Mouse (Mus musculus) myocyte (in vitro differentiated cells): ENCODE measurements around the gene Anapc7. TPM values are rescaled to one million over a fixed set of nuclear protein-coding genes. Genes with fewer than 3 reads are reported as not detected.

Experiments used
- H3K27me3 ChIP-seq: one replicate; pipeline ENCODE4 v1.6.1; 2011; ENCODE audit not compliant: control insufficient read depth, insufficient read depth, insufficient read length
- H3K36me3 ChIP-seq: one replicate; pipeline ENCODE4 v1.6.1; 2011; ENCODE audit not compliant: control insufficient read depth, insufficient read depth
- H3K4me2 ChIP-seq: one replicate; pipeline ENCODE4 v1.6.1; 2011; ENCODE audit warnings: low read depth, control low read depth
- H3K4me3 ChIP-seq: one replicate; pipeline ENCODE4 v1.5.1; 2011; ENCODE audit warnings: mild to moderate bottlenecking, control low read depth, moderate library complexity
- H3K79me2 ChIP-seq: one replicate; pipeline ENCODE4 v1.6.1; 2011; ENCODE audit not compliant: control insufficient read depth, insufficient read depth
- H3ac ChIP-seq: one replicate; pipeline ENCODE4 v1.6.1; 2011; ENCODE audit not compliant: control insufficient read depth, insufficient read length
- CEBPB ChIP-seq: IDR thresholded peaks from 2 replicates; pipeline ENCODE4 v1.6.1; 2011; ENCODE audit warnings: mild to moderate bottlenecking, moderate library complexity; ENCODE audit not compliant: poor library complexity, insufficient read depth, severe bottlenecking
- E2F4 ChIP-seq: IDR thresholded peaks from one replicate; pipeline ENCODE4 v1.6.1; 2011; ENCODE audit warnings: mild to moderate bottlenecking, control low read depth, moderate library complexity; ENCODE audit not compliant: insufficient read depth
- MAX ChIP-seq: IDR thresholded peaks from one replicate; pipeline ENCODE4 v1.6.1; 2011; ENCODE audit warnings: low read depth, mild to moderate bottlenecking, control low read depth
- MYOD1 ChIP-seq, 3 experiments: IDR thresholded peaks; one replicate each; pipeline ENCODE4 v1.6.1; 2011; ENCODE audit warnings: control low read depth in 2 of 3, low read depth in 2 of 3, mild to moderate bottlenecking in 2 of 3, moderate library complexity in 1 of 3; ENCODE audit not compliant: insufficient read length in 2 of 3, control insufficient read depth in 1 of 3
- MYOG ChIP-seq, 3 experiments: IDR thresholded peaks; one replicate each; pipeline ENCODE4 v1.6.1; 2011; ENCODE audit warnings: control low read depth in 2 of 3, low read depth in 2 of 3, mild to moderate bottlenecking in 2 of 3; ENCODE audit not compliant: insufficient read length in 2 of 3, control insufficient read depth in 1 of 3, insufficient read depth in 1 of 3
- POLR2A ChIP-seq: IDR thresholded peaks from one replicate; pipeline ENCODE4 v1.6.1; 2011; ENCODE audit warnings: low read depth, mild to moderate bottlenecking, control low read depth, moderate library complexity; ENCODE audit not compliant: insufficient read length
- POLR2AphosphoS2 ChIP-seq: IDR thresholded peaks from one replicate; pipeline ENCODE4 v1.6.1; 2011; ENCODE audit warnings: low read depth, control low read depth; ENCODE audit not compliant: insufficient read length
- REST ChIP-seq: IDR thresholded peaks from one replicate; pipeline ENCODE4 v1.6.1; 2011; ENCODE audit warnings: mild to moderate bottlenecking, control low read depth, moderate library complexity; ENCODE audit not compliant: insufficient read depth, insufficient read length
- SRF ChIP-seq: IDR thresholded peaks from one replicate; pipeline ENCODE4 v1.6.1; 2011; ENCODE audit warnings: low read depth; ENCODE audit not compliant: control insufficient read depth, insufficient read length
- TCF12 ChIP-seq: IDR thresholded peaks from one replicate; pipeline ENCODE4 v1.6.1; 2011; ENCODE audit warnings: mild to moderate bottlenecking, control low read depth; ENCODE audit not compliant: poor library complexity, insufficient read depth, severe bottlenecking
- TCF3 ChIP-seq: IDR thresholded peaks from one replicate; pipeline ENCODE4 v1.6.1; 2011; ENCODE audit warnings: low read depth, control low read depth; ENCODE audit not compliant: insufficient read length
- USF1 ChIP-seq: IDR thresholded peaks from one replicate; pipeline ENCODE4 v1.6.1; 2011; ENCODE audit warnings: low read depth, mild to moderate bottlenecking, control low read depth, moderate library complexity
- polyA plus RNA-seq: library from polyadenylated mRNA; unstranded; fragments of >200 nt; fragmentation: generic; extraction: Trizol; gene quantifications from one replicate; pipeline ENCODE4 v1.2.1, GENCODE M21; 2012; ENCODE audit warnings: missing spikeins

The Anapc7 gene
- polyA plus RNA-seq, 1 experiment: 62.7 TPM

DNA sequence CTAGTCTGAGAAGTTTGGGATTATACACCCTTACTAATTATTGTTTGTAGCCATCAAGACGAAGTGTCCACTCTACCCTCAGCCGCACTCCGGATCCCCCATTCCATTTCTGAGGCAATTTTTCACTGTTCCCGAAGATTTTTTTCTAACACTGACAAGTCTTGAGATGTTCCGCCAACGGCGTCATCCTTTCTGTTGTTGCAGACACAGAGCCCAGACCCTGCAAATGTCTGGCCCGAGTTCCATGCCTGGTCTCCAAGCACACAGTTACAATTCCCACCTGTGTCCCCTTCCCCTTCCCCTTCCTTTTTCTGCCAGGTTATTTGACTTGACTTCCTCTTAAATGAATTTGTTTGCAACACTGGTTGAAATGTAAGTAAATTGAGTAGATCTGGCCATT is 21.6 kb upstream of the Anapc7 start:
- TF ChIP-seq TCF12 (no peak), E2F4 (no peak), MYOD1 (IDR thresholded peaks at IDR 0.05; ENCODE audit: control insufficient read depth in 1 of 3, insufficient read length in 2 of 3, low read depth in 2 of 3) (no peak), MAX (no peak), TCF3 (no peak), POLR2A (no peak), CEBPB (no peak), REST (no peak), SRF (no peak), USF1 (no peak), MYOG (IDR thresholded peaks at IDR 0.05; ENCODE audit: control insufficient read depth in 1 of 3, insufficient read depth in 1 of 3, insufficient read length in 2 of 3, low read depth in 2 of 3) (no peak), POLR2AphosphoS2 (no peak)
- peaks cover 18% of the 10 kb centered on the region for H3K36me3 ChIP-seq
- H3K4me3 ChIP-seq: no peak overlapping the region
- H3ac ChIP-seq: no peak overlapping the region
- no peak overlapping the region for H3K4me2 ChIP-seq
- H3K27me3 ChIP-seq: no peaks in the 10 kb centered on the region
- no peaks in the 10 kb centered on the region for H3K79me2 ChIP-seq

DNA sequence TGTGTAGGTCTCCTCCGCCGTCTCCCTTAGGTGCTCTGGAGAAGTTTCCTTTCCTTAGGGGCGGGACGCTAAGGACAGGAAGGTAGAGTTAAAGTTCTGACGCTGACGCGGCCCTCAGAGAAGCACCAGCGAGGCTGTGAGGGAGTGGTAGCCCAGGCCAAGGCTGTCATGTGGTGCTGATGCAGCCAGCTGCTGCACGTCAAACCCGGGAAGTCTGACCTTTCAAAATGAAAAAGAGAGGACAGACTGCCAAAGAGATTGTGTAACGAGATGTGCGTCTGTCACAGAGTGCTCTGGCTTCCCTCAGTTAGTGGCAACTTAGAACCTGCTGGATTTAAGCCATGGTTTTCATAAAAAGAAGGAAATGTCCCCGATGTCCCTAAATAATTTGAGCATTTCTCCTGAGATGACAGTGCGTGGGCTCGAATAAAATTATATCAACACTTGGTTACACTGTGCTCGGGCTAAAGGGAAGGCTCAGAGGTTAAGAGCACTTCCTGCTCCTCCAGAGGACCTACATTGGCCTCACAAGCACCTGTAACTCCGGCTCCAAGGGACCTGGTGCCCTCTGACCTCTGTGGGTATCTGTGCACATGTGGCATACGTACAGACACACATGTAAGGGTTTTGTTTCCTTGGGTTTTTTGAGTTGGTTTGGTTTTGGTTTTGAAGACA is 20.7 kb upstream of the Anapc7 start:
- H3K27me3 ChIP-seq: no peaks in the 10 kb centered on the region
- no peak overlapping the region for H3ac ChIP-seq
- peaks cover 18% of the 10 kb centered on the region for H3K36me3 ChIP-seq
- H3K79me2 ChIP-seq: no peaks in the 10 kb centered on the region
- no peak overlapping the region for H3K4me2 ChIP-seq
- TF ChIP-seq MAX: no peak
- H3K4me3 ChIP-seq: no peak overlapping the region

DNA sequence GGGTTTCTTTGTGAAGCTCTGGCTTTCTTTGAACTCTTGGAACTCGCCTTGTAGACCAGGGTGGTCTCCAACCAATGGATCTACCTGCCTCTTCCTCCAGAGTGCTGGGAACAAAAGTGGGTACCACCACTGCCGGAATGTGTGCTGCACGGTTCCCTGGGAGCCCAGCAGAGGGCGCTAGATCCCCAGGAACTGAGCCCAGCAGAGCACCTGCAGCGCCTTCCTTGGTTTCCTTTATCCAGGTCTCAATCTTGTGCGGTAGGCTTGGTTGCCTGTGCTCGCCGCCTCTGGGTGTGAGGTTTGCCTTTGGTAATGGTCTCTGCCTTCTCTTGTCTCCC is 20.2 kb upstream of the Anapc7 start:
- Histone ChIP-seq H3ac (no peak overlapping the region), H3K4me3 (no peak overlapping the region), H3K27me3 (no peaks in the 10 kb centered on the region), H3K79me2 (no peaks in the 10 kb centered on the region), H3K36me3 (peaks cover 21% of the 10 kb centered on the region), H3K4me2 (no peak overlapping the region)
- no peak for TF ChIP-seq TCF3
- TF ChIP-seq REST: no peak
- no peak for TF ChIP-seq POLR2A
- no peak for TF ChIP-seq POLR2AphosphoS2
- no peak for TF ChIP-seq E2F4
- no peak for TF ChIP-seq USF1
- TF ChIP-seq TCF12: no peak
- no peak for TF ChIP-seq MYOD1 (IDR thresholded peaks at IDR 0.05; ENCODE audit: control insufficient read depth in 1 of 3, insufficient read length in 2 of 3, low read depth in 2 of 3)
- no peak for TF ChIP-seq MYOG (IDR thresholded peaks at IDR 0.05; ENCODE audit: control insufficient read depth in 1 of 3, insufficient read depth in 1 of 3, insufficient read length in 2 of 3, low read depth in 2 of 3)
- TF ChIP-seq CEBPB: no peak

DNA sequence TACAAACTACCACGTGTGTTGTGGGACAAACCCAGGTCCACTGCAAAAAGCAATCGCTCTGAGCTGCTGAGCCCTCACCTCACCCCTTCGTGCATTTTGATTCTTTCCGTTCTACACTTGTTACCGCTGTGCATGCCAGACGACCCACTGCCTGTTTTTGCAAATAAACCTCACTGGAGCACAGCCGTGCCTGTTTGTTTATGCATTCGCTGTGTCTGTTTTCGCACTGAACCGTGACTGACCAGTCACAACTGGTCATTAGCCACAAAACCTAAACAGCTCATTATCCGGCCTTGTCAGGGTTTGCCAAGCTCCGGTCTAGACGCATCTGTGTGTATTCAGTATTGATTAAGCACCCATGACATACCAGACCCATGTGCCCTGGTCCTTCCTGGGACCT is 19.3 kb upstream of the Anapc7 start:
- Histone ChIP-seq H3K27me3 (no peaks in the 10 kb centered on the region), H3K4me3 (no peak overlapping the region), H3ac (no peak overlapping the region), H3K4me2 (no peak overlapping the region), H3K79me2 (no peaks in the 10 kb centered on the region), H3K36me3 (peaks cover 21% of the 10 kb centered on the region)
- TF ChIP-seq MYOD1 (IDR thresholded peaks at IDR 0.05; ENCODE audit: control insufficient read depth in 1 of 3, insufficient read length in 2 of 3, low read depth in 2 of 3) (no peak), TCF3 (no peak), USF1 (no peak), POLR2A (no peak), MYOG (IDR thresholded peaks at IDR 0.05; ENCODE audit: control insufficient read depth in 1 of 3, insufficient read depth in 1 of 3, insufficient read length in 2 of 3, low read depth in 2 of 3) (no peak), SRF (no peak), REST (no peak), E2F4 (no peak), TCF12 (no peak), MAX (no peak), POLR2AphosphoS2 (no peak), CEBPB (no peak)

DNA sequence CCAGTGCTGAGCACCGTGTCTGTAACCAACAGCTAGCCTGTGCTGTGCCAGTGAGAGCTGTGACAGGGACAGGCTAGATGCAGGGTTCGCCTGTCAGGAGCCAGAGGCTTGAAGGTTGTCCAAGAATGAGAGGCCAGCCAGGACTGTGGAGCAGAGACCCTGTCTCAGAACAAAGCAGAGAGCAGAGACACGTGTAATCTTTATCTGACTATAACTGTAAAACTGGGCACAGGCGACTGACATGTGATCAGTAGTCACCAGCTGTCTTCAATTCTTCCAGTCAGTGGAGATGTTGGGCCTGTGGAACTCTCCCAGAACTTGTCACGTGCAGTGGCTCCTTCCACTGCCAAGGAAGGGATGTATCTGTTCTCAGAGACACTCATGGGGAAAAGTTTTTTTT is 18.7 kb upstream of the Anapc7 start:
- H3K36me3 ChIP-seq: peaks cover 21% of the 10 kb centered on the region
- H3K79me2 ChIP-seq: no peaks in the 10 kb centered on the region
- H3K4me3 ChIP-seq: no peak overlapping the region
- TF ChIP-seq MYOD1 (IDR thresholded peaks at IDR 0.05; ENCODE audit: control insufficient read depth in 1 of 3, insufficient read length in 2 of 3, low read depth in 2 of 3): no peak
- no peak for TF ChIP-seq POLR2AphosphoS2
- TF ChIP-seq POLR2A: no peak
- no peak for TF ChIP-seq TCF12
- TF ChIP-seq USF1: no peak
- no peak for TF ChIP-seq CEBPB
- no peak for TF ChIP-seq REST
- no peak for TF ChIP-seq SRF
- no peak for TF ChIP-seq TCF3
- no peak for TF ChIP-seq E2F4
- TF ChIP-seq MAX: no peak
- TF ChIP-seq MYOG (IDR thresholded peaks at IDR 0.05; ENCODE audit: control insufficient read depth in 1 of 3, insufficient read depth in 1 of 3, insufficient read length in 2 of 3, low read depth in 2 of 3): no peak
- H3K4me2 ChIP-seq: no peak overlapping the region
- no peaks in the 10 kb centered on the region for H3K27me3 ChIP-seq
- no peak overlapping the region for H3ac ChIP-seq
